Mouse (Mus musculus) lung, embryonic 15.5 days (tissue): ENCODE results near the gene Gnb3. TPM values are rescaled to one million over a fixed set of nuclear protein-coding genes. Genes with fewer than 3 reads are reported as not detected.
"Not testable (repeated sequence)": the region's sequence is repeated elsewhere in the genome, so short reads cannot be mapped to it uniquely, and the experiment has no call there.

Experiments used
- ATAC-seq: fragments of 200-750 bp; cut with Nextera tagmentation; 2 replicates; pipeline ENCODE4 v1.8.0; 2017; ENCODE audit warnings: moderate number of reproducible peaks, borderline replicate concordance; ENCODE audit not compliant: low FRiP score, low TSS enrichment; ENCODE audit errors: extremely low read depth
- H3K27ac ChIP-seq: fragments of 300-500 bp; sonication (generic); 2 replicates; pipeline ENCODE4 v1.5.1; 2015; ENCODE audit warnings: moderate library complexity, mild to moderate bottlenecking, inconsistent platforms
- H3K27me3 ChIP-seq: fragments of 300-500 bp; sonication (generic); 2 replicates; pipeline ENCODE4 v1.6.1; 2015; ENCODE audit warnings: inconsistent platforms
- H3K36me3 ChIP-seq: fragments of 300-500 bp; sonication (generic); 2 replicates; pipeline ENCODE4 v1.6.1; 2015; ENCODE audit warnings: inconsistent platforms
- H3K4me1 ChIP-seq: fragments of 300-500 bp; sonication (generic); 2 replicates; pipeline ENCODE4 v1.6.1; 2015; ENCODE audit warnings: inconsistent platforms
- H3K4me2 ChIP-seq: fragments of 300-500 bp; sonication (generic); 2 replicates; pipeline ENCODE4 v1.6.1; 2015; ENCODE audit warnings: inconsistent platforms, mild to moderate bottlenecking, moderate library complexity
- H3K4me3 ChIP-seq: fragments of 300-500 bp; sonication (generic); 2 replicates; pipeline ENCODE4 v1.5.1; 2015; ENCODE audit warnings: mild to moderate bottlenecking, inconsistent platforms
- H3K9ac ChIP-seq: fragments of 300-500 bp; sonication (generic); 2 replicates; pipeline ENCODE4 v1.6.1; 2015; ENCODE audit warnings: inconsistent platforms
- H3K9me3 ChIP-seq: fragments of 300-500 bp; sonication (generic); 2 replicates; pipeline ENCODE4 v1.6.1; 2016; ENCODE audit warnings: inconsistent platforms
- WGBS: fragments of 180-500 bp; shearing (Covaris S2); methylation state at CpG from one replicate; pipeline ENCODE4 v1.1.7; 2015; 5-methylcytosine and 5-hydroxymethylcytosine counted together
- polyA plus RNA-seq: library from polyadenylated mRNA; unstranded; fragments of >200 nt; fragmentation: Nextera tagmentation; extraction: Ambion mirVana; gene quantifications from 2 replicates; pipeline ENCODE4 v1.2.1, GENCODE M21; 2015

Gnb3 gene
- polyA plus RNA-seq, 1 experiment from 2014 or later: 1.1 TPM

DNA sequence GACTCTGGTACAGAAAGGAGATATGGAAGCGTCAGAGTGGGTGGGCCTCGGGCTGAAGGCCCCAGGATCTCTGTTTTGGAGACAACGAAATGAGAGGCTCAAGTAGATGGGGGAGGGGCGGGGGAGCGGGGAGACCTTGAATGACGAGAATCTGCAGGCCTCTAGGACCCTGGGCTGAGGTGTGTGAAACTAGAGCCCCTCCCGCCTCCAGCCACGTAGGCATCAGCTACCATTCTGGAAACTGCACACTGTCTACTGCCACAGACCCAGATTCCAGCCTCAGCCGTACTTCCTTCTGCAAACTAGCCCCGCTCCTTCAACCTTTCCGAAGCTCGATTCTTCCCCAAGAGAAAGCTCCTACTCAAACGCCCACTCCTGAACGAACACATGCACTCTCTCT lies 16.2 kb upstream of the Gnb3 start:
- no peak overlapping the region; the same call in 1 of the 2 replicates for H3K9ac ChIP-seq
- ATAC-seq: 0 out of 2 replicates have a peak, but pooled peaks have one; percentile 29
- 0 out of 2 replicates have a peak, but pooled peaks cover 6% of the 10 kb centered on the region for H3K36me3 ChIP-seq
- peaks cover 38% of the 10 kb centered on the region for H3K4me1 ChIP-seq
- peak overlapping the region; percentile 93; the same call in 1 of the 2 replicates for H3K27ac ChIP-seq
- H3K4me3 ChIP-seq: peak overlapping the region; percentile 85
- peak overlapping the region; percentile 94 for H3K4me2 ChIP-seq
- 11% methylated on average over 14 of the region's 14 CpGs for WGBS
- peaks cover 23% of the 10 kb centered on the region for H3K27me3 ChIP-seq
- H3K9me3 ChIP-seq: no peaks in the 10 kb centered on the region

DNA sequence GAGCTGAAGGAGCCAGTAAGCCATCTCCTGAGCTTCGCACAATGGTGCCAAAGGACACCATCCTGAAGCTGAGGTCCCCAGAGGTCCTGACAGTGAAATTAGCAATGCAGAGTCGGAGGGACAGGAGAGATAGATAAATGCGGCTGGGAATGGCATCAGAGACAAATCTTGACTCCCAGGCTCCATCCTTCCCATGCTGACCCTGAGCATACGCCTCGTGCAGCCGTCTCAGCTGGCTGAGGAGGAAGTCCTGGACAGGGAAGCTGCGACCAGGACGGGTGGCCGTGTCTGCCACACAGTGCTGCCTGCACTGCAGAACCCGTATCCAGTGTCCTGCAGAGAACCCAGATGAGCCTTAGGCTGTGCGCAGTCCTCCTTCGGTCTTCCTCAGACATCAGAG lies 14.6 kb upstream of the Gnb3 start:
- peaks cover 32% of the 10 kb centered on the region for H3K4me1 ChIP-seq
- WGBS: 61% methylated on average over 12 of the region's 12 CpGs
- ATAC-seq: no peak
- H3K9ac ChIP-seq: no peak overlapping the region
- no peak overlapping the region for H3K4me2 ChIP-seq
- H3K27ac ChIP-seq: no peak overlapping the region
- no peaks in the 10 kb centered on the region for H3K9me3 ChIP-seq
- no peak overlapping the region for H3K4me3 ChIP-seq
- H3K36me3 ChIP-seq: 0 out of 2 replicates have a peak, but pooled peaks cover 9% of the 10 kb centered on the region
- peaks cover 12% of the 10 kb centered on the region for H3K27me3 ChIP-seq

DNA sequence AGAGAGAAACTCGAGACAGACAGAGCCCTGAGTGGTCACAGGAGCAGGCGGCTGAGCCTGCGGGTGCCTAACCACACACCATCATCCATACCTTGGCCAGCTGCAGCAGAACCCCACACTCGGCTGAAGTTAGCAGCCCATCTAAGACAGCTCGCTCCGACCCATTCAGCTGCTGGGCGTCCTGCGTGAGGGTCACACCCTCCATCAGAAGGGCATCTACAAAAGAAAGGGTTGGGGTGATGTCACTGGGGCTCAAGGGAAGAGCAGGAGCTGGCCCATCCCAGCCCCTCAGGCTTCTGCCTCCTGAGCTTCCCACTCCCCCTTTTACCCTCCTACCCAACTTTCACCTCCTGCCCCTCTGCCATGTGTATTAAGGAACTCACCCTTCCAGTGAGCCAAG lies 10.5 kb upstream of the Gnb3 start:
- Histone ChIP-seq H3K4me2 (no peak overlapping the region), H3K36me3 (peaks cover 9% of the 10 kb centered on the region; the same call in 1 of the 2 replicates), H3K9ac (no peak overlapping the region), H3K4me1 (peaks cover 9% of the 10 kb centered on the region), H3K27me3 (no peaks in the 10 kb centered on the region), H3K4me3 (no peak overlapping the region), H3K9me3 (no peaks in the 10 kb centered on the region), H3K27ac (no peak overlapping the region)
- WGBS: 55% methylated on average over 8 of the region's 8 CpGs
- no peak for ATAC-seq

DNA sequence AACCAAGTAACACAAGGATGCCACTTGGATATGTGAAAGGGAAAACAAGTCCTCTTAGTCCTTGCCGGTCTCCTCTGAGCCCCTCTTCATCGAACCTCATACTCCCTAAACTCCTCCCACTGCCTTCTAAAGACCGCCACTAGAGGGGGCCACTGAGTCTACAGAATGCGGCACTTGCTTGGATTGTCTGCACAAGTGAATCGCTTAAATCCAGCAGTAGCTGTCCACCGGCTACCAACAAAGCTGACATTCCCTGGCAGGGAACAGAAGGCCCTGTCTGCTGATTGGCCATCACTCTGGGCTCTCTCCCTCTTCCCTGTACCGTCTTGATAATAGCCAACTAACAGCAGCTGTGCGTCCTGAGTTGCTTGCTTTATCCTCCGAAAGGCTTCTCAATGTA lies 7.2 kb upstream of the Gnb3 start:
- Histone ChIP-seq H3K4me3 (no peak overlapping the region), H3K9ac (no peak overlapping the region), H3K36me3 (peaks cover 3% of the 10 kb centered on the region; the same call in 1 of the 2 replicates), H3K4me2 (no peak overlapping the region), H3K9me3 (no peaks in the 10 kb centered on the region), H3K27ac (no peak overlapping the region), H3K27me3 (no peaks in the 10 kb centered on the region), H3K4me1 (no peaks in the 10 kb centered on the region)
- peak; percentile 67; the same call in 1 of the 2 replicates for ATAC-seq
- WGBS: 8% methylated on average over 9 of the region's 9 CpGs

DNA sequence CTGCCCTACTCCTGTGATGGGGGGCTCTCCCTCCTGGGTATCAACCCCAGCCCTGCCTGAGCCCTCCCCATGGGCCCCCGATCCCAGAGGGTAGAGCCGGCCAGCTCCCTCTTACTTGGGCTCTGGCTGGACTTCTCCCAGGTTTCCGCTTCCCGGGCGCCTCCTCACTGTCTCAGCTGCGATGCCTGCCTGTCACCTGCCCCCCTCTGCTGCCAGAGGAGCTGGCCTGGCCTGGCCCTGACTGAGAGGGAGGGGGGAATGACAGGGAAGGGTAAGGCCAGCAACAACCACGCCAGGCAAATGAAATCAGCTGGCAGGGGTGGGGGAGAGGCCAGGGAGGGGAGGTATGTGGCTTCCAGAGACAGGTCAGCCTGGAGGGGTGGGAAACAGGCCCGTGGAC lies 270 bp downstream of the Gnb3 start:
- Histone ChIP-seq H3K9ac (no peak overlapping the region), H3K4me3 (no peak overlapping the region), H3K4me1 (peaks cover 32% of the 10 kb centered on the region), H3K9me3 (no peaks in the 10 kb centered on the region), H3K36me3 (peaks cover 3% of the 10 kb centered on the region; the same call in 1 of the 2 replicates), H3K4me2 (no peak overlapping the region), H3K27ac (no peak overlapping the region), H3K27me3 (no peaks in the 10 kb centered on the region)
- ATAC-seq: peak; percentile 19; the same call in 1 of the 2 replicates
- 8% methylated on average over 8 of the region's 8 CpGs for WGBS

DNA sequence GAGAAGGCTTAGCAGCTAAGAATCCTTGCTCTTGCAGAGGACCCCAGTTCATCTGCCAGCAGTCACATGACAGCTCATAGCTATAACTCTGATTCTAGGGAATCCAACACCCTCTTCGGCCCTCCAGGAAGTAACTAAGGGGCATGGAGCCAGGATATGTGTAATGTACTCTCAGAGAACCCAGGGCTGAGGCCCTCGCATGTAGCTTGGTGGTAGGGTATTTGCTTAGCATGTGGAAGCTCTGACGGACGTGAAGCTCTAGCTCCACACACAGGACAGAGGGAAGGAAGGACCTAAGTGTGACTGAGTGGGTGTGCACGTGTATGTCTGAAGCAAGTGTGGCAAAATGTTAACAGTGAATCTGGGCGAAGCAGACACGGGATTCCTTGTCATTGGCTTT lies 3.7 kb downstream of the Gnb3 start:
- H3K4me3 ChIP-seq: no peak overlapping the region

DNA sequence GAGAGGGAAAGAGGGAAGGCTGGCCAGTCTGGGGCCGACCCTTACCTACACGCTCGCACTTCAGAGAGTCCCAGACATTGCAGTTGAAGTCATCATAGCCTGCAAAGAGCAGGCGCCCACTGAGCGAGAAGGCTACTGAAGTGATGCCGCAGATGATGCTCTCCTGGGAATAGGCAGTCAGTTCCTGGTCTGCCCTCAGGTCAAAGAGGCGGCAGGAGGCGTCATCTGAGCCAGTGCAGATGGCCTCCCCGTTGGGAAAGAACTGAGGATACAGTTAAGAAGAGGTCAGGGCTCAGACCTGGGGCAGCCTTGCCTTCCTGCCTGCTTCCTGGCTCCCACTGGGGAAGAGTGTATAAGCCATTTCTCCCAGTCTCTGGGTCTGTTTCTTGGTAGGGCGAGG lies 4.5 kb downstream of the Gnb3 start:
- H3K4me2 ChIP-seq: no peak overlapping the region
- no peaks in the 10 kb centered on the region for H3K9me3 ChIP-seq
- no peak for ATAC-seq
- H3K27ac ChIP-seq: no peak overlapping the region
- WGBS: 61% methylated on average over 10 of the region's 10 CpGs
- H3K9ac ChIP-seq: no peak overlapping the region
- H3K36me3 ChIP-seq: peaks cover 30% of the 10 kb centered on the region
- peaks cover 43% of the 10 kb centered on the region for H3K4me1 ChIP-seq
- no peak overlapping the region for H3K4me3 ChIP-seq
- H3K27me3 ChIP-seq: no peaks in the 10 kb centered on the region

More for the DNA sequence above, 3.7 kb downstream of the Gnb3 start:
- Histone ChIP-seq H3K9ac (no peak overlapping the region), H3K27ac (no peak overlapping the region), H3K4me2 (no peak overlapping the region), H3K36me3 (peaks cover 30% of the 10 kb centered on the region), H3K9me3 (no peaks in the 10 kb centered on the region), H3K4me1 (peaks cover 34% of the 10 kb centered on the region), H3K27me3 (no peaks in the 10 kb centered on the region)
- ATAC-seq: no peak; the same call in 1 of the 2 replicates
- WGBS: 48% methylated on average over 7 of the region's 7 CpGs

DNA sequence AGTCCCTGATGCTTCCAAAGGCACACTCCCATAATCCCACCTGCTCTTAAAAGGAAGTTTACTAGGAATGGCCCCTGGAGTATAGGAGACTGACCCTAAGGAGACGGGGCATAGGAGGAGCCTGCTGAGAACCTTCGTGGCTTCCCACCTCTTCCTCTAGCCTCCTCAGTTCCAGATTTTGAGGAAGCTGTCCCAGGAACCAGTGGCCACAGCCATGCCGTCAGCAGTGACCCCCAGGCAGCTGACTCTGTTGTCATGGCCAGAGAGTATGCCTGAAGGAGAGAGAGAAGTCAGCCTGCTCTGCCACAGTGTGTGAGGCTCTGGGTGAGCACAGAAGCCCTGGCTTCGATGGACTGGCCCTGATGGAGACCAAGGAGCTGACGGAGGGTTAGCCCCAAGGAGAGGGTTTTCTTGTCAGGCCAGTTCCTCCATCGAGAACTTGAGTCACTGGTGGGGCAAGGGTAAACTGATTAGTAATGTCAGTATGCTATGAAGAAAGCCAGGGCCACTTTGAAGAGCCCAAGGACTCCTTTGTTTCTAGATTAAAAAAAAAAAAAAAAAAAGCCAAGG lies 5.5 kb downstream of the Gnb3 start:
- Histone ChIP-seq H3K9me3 (no peaks in the 10 kb centered on the region), H3K27ac (no peak overlapping the region), H3K27me3 (no peaks in the 10 kb centered on the region), H3K4me3 (no peak overlapping the region), H3K36me3 (peaks cover 30% of the 10 kb centered on the region), H3K4me1 (peaks cover 40% of the 10 kb centered on the region), H3K9ac (no peak overlapping the region), H3K4me2 (no peak overlapping the region)
- WGBS: 78% methylated on average over 6 of the region's 6 CpGs
- ATAC-seq: no peak

DNA sequence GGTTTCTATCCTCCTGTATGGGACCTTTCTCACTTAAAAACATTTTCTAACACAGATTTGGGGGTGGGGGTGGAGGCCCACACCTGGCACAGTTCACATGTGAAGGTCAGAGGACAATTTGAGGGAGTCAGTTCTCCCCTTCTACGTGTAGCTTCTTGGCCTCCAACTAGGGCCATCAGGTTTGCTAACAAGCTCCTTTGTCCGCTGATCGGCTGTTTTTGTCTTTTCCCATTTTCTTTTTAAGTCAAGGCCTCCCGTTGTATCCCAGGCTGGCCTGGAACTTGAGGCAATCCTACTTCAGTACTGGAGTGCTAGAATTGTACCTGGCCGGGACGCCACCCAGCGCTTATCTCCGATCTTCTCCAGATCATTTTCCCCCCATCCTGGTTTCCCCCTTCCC lies 8.4 kb downstream of the Gnb3 start:
- WGBS: 85% methylated on average over 8 of the region's 8 CpGs
- Histone ChIP-seq H3K4me3 (peak overlapping the region; percentile 61; the same call in 1 of the 2 replicates), H3K4me1 (peaks cover 39% of the 10 kb centered on the region), H3K9me3 (no peaks in the 10 kb centered on the region), H3K27me3 (no peaks in the 10 kb centered on the region), H3K27ac (no peak overlapping the region), H3K9ac (no peak overlapping the region), H3K36me3 (peaks cover 30% of the 10 kb centered on the region), H3K4me2 (no peak overlapping the region)
- no peak for ATAC-seq

DNA sequence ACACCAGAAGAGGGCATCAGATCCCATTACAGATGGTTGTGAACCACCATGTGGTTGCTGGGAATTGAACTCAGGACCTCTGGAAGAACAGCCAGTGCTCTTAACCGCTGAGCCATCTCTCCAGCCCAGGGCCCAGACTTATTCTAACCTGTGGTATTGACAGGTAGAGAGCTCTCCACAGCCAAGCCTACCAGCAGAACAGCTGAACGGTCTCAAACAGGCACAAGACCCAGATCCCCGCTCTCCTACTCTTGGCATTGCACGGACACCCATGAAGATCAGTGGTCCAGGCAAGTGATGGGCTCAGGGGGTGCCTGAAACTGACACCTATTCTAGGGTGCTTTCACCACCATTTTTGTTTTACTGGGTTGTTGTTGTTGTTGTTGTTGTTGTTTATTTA lies 8.9 kb downstream of the Gnb3 start:
- H3K27ac ChIP-seq, H3K27me3 ChIP-seq, ATAC-seq: not testable (repeated sequence)

DNA sequence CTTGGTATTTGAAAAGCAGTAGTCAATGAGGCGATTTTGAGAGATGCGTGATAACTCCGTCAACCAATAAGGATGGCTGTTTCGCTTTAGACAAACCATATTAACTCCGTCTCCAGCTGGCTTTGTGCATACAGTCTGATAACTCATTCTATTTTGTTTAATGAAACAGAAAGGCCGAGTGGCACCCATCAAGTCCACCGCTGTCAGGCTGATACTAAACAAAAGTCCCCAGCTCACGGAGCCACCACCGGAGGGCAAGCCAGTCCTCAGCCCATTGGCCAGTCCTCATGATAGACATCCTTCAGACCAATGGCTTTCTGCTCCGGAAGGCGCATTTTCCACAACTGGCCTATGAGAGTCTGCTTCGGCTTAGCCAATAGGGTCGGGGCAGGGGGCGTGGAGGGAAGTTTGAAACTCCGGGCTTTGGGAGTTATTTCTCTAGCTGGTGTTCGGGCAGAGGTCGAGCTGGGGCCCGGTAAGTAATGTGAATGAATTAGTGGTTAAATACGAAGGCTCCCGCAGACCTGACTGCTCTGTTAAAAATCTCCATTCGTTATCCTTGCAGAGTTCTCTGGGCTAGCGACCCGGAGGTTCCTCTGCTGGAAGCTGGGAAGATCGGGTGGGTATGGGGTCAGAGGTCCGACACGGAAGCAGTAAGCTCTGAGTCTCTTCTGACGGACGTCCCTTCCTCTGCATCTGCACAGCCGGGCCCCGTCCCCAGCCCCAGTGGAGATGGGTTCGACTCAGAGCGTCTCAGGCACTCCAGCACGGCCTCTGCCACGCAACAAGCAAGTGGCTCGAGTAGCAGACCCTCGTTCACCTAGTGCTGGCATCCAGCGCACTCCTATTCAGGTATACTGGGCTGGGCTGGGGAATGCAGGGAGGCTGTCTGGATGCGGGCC lies 10.0 kb downstream of the Gnb3 start:
- Histone ChIP-seq H3K36me3 (peaks cover 42% of the 10 kb centered on the region), H3K9me3 (no peaks in the 10 kb centered on the region)

More for the DNA sequence above, 8.9 kb downstream of the Gnb3 start:
- Histone ChIP-seq H3K4me1 (peaks cover 34% of the 10 kb centered on the region), H3K4me2 (peak overlapping the region; percentile 85), H3K36me3 (peaks cover 32% of the 10 kb centered on the region), H3K4me3 (peak overlapping the region; percentile 61)
- H3K9me3 ChIP-seq, H3K9ac ChIP-seq: not testable (repeated sequence)
- 84% methylated on average over 4 of the region's 4 CpGs for WGBS

More for the DNA sequence above, 10.0 kb downstream of the Gnb3 start:
- WGBS: under 1% methylated on average over 38 of the region's 38 CpGs
- H3K4me2 ChIP-seq: peak overlapping the region; percentile 85
- no peaks in the 10 kb centered on the region for H3K27me3 ChIP-seq
- peak overlapping the region; percentile 61 for H3K4me3 ChIP-seq
- peak overlapping the region; percentile 93 for H3K27ac ChIP-seq
- peak overlapping the region; percentile 75 for H3K9ac ChIP-seq
- H3K4me1 ChIP-seq: peaks cover 27% of the 10 kb centered on the region
- ATAC-seq: peak; percentile 90
